Mouse (Mus musculus) embryo, embryonic 9.5 days (tissue): Measurements from ENCODE around the gene Kif13a.
A peak's percentile ranks its signal among the peaks of the same experiment; 100 is the strongest.

Experiments
- DNase-seq: peaks from one replicate; pipeline ENCODE4 v3.0.0-alpha.2; 2017; ENCODE audit errors: extremely low spot score

Gene Kif13a

GRCm38 (mm10) chr13:46921559-46921958 is 8.1 kb downstream of the Kif13a start:
- DNase-seq = no peak

GRCm38 (mm10) chr13:46919797-46920196 is 9.9 kb downstream of the Kif13a start:
- DNase-seq = no peak

GRCm38 (mm10) chr13:46918509-46918908 is 11.2 kb downstream of the Kif13a start:
- no peak for DNase-seq

- no peak for DNase-seq
Measured at GRCm38 (mm10) chr13:46911960-46912359, 17.7 kb downstream of the Kif13a start.

GRCm38 (mm10) chr13:46911018-46911419 is 18.6 kb downstream of the Kif13a start:
- DNase-seq = peak; percentile 20

GRCm38 (mm10) chr13:46909946-46910345 is 19.7 kb downstream of the Kif13a start:
- no peak for DNase-seq

GRCm38 (mm10) chr13:46909005-46909565 is 20.6 kb downstream of the Kif13a start:
- DNase-seq = no peak

GRCm38 (mm10) chr13:46908387-46908786 is 21.3 kb downstream of the Kif13a start:
- DNase-seq = no peak

GRCm38 (mm10) chr13:46907861-46908260 is 21.8 kb downstream of the Kif13a start:
- DNase-seq = no peak

GRCm38 (mm10) chr13:46907115-46907514 is 22.6 kb downstream of the Kif13a start:
- DNase-seq = no peak

GRCm38 (mm10) chr13:46905971-46906370 is 23.7 kb downstream of the Kif13a start:
- no peak for DNase-seq

- DNase-seq = no peak
Measured at GRCm38 (mm10) chr13:46904982-46905621, 24.6 kb downstream of the Kif13a start.

GRCm38 (mm10) chr13:46902568-46903255 is 27.0 kb downstream of the Kif13a start:
- no peak for DNase-seq

- DNase-seq = no peak
Measured at GRCm38 (mm10) chr13:46900870-46901555, 28.7 kb downstream of the Kif13a start.

- DNase-seq = no peak
Measured at GRCm38 (mm10) chr13:46898837-46899236, 30.8 kb downstream of the Kif13a start.

- no peak for DNase-seq
Measured at GRCm38 (mm10) chr13:46898411-46898810, 31.3 kb downstream of the Kif13a start.

- DNase-seq = no peak
Measured at GRCm38 (mm10) chr13:46892380-46892779, 37.3 kb downstream of the Kif13a start.

GRCm38 (mm10) chr13:46888150-46888683 is 41.5 kb downstream of the Kif13a start:
- no peak for DNase-seq

- DNase-seq = no peak
Measured at GRCm38 (mm10) chr13:46886497-46887261, 43.0 kb downstream of the Kif13a start.

GRCm38 (mm10) chr13:46885759-46886060 is 44.0 kb downstream of the Kif13a start:
- no peak for DNase-seq

GRCm38 (mm10) chr13:46884898-46885758 is 44.5 kb downstream of the Kif13a start:
- DNase-seq = no peak
